Mouse (Mus musculus): ENCODE measurements around the gene Bpnt1.

Bpnt1 gene

DNA sequence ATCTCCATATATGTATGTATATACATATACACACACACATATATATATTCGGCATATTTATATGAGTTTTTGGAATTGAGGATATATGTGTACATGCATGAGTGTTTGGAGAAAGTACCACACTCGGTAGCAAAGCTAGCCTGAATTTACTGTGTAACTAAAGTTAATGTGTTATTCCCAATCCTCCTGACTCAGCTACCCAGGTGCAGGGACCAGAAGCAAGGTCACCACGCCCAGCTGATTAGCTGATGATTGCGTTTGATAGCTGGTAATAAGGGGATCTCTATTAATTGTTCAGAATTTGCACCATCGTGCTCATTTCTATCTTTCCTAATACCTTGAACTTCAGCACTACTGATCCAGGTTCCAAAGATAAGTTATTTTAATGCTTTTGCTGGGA, 1.7 kb downstream of the Bpnt1 start:
- DNase-seq = no peak

DNA sequence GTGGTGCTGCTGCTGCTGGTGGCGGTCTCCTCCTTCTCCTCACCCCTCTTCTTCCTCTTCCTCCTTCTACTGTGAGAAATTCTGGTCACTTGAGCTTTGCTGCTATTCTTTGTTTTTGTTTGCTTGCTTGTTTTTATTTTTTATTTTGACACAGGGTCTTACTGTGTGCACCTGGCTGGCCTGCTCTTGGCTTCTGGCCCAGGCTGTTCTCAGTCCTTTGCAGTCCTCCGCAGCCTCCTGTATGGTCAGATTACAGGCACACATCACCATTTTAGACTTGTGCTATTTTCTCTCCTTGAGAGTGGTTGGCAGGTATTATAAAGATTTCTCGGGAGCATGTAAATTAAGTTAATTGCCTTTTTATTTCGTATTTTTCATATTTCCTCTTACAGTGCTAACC, 2.2 kb downstream of the Bpnt1 start:
- DNase-seq = no peak

DNA sequence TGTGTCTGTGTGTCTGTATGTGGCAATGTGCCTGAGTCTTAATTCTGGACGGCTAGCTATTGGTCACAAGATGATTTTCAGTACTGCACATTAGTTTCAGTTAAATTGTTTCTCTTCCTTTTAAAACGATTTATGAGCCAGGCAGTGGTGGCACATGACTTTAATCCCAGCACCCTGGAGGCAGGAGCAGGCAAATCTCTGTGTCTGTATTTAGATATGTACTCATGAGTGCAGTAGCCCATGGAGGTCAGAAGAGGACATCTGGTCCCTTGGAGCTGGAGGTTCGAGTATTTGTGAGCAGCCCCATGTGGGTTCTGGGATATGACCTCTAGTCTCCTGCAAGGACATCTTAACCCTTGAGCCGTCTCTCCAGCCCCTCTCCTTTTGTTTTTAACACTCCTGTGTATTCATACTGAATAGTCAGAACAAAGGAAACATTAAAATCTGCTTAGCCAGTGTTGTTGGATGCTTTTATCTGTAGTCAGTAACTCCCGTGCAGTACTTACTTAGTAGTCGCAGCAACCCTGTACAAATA, 3.3 kb downstream of the Bpnt1 start:
- no peak for DNase-seq

DNA sequence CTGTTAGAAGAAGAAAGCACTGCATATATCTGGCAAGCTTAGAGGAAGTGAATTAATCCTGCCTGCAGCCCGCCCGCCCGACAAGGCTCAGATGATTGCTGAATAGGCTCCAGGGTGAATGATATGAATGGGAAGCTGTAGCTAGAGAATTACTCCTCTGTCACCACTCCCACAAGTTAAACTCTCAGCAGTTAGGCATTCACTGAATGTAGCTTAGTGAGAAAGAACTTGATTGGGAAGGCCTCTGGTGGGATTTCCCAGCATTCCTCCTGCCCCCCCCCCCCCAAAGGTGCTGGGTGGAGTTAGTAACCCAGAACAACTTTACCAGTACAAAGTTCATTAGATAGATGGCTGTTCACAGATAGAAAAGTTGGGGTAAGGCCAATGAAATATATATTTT, 4.6 kb downstream of the Bpnt1 start:
- DNase-seq = no peak

DNA sequence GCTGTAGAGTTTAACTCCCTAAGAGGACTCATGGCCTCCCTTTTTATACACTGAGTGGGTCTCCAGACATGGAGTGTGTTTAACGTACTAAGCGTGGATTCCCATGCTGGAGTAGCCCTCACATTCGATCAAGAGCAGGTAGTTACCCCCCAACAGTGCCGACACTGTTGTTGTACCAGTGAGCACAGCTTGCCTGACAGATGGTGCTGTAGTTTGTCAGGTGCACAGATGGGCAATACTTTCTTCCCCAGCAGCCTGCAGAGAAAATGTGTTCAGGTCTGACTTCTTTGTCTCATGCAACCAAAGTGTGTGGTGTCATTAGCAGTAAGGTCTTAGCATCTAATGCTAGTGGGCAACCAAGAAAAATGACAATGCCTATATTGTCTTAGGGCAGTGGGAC, 10.5 kb downstream of the Bpnt1 start:
- DNase-seq = no peak

DNA sequence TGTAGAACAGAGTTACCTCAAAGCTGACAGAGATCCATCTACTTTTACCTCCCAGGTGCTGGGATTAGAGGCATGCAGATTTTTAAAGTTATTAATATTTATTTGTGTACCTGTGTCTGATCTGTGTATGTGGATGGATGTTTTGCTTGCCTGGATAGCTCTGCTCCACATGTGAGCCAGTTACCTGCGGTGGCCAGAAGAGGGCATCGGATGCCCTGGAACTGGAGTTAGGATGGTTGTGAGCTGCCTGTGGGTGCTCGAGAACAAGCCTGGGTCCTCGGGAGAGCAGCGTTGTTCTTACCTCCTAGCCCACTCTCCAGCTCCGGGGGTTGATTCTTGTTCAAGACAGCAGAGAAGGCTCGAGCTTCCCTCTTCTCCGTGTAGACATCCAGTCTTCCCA, 11.5 kb downstream of the Bpnt1 start:
- no peak for DNase-seq

DNA sequence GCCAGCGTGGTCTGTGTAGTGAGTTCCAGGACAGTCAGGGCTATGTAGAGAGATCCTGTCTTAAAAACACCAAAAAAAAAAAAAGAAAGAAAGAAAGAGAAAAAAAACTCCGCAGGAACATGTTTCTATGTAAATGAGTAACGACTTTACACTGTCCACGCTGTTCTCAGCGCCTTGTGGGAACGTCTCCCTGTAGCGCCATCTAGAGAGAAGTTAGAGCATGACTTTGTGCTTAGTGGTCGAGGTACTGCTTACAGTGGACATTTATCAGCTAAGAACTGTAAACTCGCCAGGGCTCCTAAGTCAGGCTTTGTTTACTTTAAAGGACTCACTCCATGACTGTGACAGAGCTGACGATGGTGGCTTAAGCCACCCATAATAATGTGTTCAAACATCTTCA, 14.2 kb downstream of the Bpnt1 start:
- no peak for DNase-seq

DNA sequence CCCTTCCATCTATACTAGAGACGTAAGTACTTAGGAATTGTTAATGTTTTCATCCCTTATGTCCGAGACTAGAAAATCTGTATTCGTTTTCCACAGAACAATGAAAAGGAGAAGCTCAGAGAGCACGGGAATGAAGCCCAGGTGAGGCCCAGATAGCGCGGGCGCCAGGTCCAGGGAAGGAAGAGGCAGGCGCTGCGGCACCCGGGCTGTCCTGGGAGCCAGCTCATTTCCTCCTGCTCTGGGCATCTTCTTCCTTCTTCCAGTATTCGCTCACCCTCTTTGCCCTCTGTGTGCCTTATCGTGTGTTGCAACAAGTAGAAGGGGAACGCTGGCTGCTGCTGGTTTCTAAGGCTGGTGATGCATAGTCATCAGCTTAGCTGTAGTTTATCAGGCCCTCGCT, 17.8 kb downstream of the Bpnt1 start:
- no peak for DNase-seq

DNA sequence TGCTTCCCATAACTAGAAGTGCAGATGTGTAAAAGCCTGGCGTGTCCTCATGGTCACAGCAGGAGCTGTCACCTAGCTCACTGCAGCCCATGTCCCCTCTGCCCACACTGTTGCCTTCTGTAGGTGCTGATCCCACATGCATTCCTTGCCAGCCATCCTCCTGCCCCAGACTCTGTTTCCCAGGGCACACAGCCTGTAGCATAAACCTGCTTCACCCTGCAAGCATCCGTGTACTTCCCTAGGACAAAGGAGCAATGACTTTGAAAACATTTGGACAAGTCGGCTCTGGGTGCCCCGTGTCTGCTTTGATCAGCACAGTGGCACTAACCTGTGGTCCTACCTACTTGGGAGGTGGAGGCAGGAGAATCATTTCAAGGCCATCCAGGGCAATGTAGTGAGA, 18.7 kb downstream of the Bpnt1 start:
- no peak for DNase-seq

DNA sequence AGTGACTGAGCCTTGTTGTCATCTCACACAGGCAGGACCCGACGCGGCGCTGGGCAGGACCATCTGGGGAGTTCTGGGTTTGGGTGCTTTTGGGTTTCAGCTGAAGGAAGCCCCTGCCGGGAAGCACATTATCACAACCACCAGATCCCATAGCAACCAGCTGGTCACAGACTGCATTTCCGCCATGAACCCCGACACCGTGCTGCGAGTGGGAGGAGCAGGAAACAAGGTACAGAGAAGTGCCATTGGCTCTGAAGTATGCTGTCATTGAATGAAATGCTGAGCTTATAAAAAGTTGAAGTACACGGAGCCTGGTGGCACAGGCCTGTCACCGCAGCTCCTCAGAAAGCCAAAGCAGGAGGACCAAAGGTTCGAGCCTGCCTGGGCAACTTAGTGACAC, 20.2 kb downstream of the Bpnt1 start:
- DNase-seq = no peak

DNA sequence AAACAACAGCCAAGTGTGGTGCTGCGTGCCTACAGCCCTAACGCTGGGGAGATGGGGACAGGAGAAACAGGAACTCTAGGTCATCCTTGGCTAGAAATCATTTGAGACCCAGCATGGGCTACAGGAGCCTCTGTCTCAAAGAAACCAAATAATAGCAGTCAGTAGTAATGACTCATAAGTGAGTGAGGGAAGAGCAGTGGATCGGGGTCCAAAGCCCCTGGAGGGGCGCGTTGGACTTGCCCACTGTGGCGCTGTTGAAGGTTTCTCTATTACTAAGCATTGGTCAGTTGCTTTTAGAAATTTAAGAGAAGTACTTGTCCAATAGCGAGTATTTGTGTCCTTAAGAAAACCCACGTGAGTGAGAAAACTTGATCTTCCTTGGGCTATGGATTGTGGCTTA, 21.4 kb downstream of the Bpnt1 start:
- no peak for DNase-seq

DNA sequence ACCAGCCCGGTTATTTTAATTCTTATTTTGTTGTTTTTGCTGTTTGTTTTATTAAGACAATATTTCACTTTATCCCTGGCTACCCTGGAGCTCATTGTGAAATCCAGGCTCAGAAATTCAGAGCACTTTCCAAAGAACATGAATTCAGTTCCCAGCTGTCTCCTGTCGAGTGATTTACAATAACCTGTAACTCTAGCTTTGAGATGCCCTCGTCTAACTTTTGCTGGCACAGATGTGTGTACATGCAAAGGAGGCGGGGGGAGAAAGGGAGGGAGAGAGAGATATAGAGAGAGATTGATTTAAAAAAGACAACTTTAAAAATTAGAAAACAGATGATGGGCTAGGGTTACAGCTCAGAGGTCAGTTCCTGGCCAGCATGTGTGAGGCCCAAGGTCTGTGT, 22.8 kb downstream of the Bpnt1 start:
- no peak for DNase-seq

DNA sequence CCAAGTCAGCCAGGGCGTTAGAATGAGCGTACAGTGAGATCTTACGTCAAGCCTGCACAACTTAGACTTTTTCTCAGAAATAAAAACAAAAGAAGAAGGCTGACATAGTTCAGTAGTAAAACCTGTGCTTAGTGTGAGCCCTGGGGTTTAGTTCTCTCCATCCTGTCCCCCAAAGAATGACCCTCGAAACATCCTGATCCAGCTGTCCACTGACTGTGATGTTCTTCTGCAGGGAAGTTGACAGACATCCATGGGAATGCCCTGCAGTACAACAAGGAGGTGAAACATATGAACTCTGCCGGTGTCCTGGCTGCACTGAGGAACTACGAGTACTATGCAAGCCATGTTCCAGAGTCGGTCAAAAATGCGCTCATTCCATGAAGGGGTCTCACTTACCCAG, 24.3 kb downstream of the Bpnt1 start:
- DNase-seq = no peak

DNA sequence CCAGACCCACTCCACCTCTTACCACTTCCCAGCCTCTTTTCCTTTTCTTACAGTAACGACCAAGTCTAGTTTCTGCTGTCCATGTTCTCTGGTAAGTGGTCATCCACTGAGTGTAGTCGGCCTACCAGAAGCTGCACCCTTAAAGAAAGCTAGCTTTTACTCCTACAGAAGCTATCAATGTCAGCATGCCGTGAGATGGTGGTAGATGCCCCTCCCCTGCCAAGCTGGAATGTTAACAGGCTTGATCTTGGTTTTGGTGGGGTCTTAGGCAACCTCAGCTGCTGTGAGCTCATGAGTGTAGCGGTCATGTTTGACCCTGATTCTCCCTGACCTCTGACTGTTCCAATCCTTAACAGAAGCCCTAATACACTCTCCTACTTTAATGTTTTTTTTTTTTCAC, 26.3 kb downstream of the Bpnt1 start:
- no peak for DNase-seq

DNA sequence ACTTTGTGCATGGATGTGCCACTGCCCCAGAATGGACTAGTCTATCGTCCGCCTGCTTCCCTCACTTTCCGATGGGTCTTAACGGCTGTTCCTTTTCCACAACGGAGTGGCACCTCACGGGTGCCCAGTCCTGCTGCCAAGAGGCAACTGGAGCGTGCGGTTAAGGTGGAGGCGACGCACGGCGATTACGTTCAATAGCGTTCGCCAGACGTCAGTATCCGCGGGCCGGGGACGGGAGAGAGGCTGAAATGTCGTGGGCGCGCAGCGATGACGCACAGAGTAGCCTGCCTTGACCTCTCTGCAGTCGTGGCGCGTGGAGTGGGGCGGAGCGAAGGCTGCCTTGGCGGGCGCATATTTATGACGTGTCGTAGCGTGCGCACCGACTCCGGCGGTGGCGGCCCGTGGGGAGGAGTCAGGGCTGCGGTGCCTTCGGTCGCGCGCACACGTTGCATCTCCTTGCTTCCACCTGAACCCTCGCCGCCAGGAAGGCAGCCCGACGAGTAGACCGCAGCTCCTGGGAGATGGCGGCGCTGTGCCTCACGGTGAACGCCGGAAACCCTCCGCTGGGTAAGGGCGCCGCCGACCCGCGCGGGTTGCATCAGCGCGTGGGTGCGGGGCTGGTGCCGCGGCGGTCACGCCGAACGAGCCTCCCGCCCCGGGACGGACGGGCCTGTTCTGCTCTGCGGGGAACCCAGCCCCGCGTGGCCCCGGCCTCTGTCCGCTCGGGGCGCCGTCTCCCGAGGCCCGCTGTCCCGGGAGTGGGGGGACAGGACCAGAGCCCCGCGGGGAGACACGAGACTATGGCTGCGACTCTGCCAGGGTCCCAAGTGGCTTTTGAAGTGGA, 30.9 kb downstream of the Bpnt1 start, which contains the start of gene Eprs:
Gene Eprs, plus strand, starts transcription at position 368 of the 844 bp plus-strand sequence.
- DNase-seq = peak; percentile 99

DNA sequence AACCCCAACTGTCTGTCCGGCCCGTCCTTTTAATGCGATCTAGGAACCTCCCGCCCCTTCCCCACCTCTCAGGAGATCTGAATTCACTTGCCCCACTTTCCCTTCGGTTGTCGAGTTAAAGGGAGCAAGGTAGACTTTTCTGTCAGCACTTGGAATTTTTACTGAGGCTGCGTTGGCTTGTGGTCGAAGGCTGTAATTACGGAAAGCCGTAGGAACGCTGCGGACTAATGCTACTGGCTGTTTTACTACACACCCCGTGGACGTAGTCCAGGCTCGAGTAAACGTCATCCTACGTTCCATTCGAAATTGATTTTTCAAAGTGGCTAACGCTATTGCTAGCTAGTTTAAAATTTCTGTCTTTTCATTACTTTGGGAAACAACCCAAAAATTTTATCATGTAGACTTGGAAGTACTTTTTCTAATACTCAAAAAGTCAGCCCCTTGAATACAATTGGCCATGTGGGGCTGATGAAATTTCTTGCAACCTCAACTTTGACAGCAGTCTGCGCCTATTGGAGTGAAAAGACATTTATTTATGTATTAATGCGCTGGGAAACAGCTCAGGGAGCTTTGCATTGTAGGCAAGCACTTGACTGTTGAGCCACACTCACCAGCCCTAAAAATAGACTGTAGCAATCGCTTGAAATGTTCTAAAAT, 31.7 kb downstream of the Bpnt1 start:
- DNase-seq = peak; percentile 30

DNA sequence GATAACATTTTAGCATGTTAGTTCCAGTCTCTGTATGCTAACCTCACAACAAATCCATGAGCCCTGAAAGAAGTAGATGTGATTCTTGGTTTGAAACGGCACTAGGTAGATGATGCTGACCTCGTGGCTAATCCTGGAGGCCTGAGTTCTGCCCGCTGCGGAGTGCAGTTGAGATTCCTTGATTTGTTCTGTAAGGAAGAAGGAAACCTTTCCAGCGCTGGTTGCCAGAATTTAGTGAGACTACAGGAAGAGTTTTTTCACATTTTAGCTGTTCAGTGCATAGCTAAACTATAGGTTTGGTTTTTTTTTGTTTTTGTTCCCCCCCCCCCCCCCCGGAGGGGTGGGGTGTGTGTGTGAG, 32.2 kb downstream of the Bpnt1 start:
- DNase-seq = no peak

DNA sequence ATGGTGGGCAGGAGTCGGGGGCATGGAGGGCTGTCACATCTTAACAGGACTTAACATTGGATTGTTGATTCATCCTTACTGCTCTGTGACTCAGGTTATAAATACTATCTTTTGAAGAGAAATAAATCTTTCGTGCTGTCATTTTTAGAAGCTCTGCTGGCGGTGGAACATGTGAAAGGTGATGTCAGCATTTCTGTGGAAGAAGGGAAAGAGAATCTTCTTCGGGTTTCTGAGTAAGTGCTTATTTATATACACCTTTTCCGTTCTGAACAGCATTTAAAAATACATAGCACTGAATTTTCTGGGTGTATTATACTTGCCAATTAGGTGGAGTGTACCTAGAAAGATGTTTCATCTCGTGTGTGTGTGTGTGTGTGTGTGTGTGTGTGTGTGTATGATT, 35.4 kb downstream of the Bpnt1 start:
- DNase-seq = no peak

DNA sequence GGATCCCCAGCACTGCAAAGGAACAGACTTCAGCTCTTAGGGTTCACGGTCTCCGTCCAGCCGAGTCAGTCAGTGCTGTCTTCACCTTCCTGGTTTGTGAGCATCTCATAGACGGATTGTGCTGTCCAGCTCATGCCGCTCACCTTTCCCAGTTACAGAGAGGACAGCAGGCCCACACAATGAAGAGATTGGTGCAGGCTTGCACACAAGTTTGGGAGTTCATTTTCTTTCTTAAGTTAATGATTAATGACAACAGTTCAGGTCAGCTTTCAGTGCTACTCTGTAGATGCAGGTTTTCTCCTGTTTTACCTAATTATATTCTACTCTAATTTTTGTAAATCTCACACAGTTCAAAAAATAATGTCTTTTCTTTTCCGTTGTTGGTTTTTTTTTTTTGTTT, 38.0 kb downstream of the Bpnt1 start:
- DNase-seq = no peak

DNA sequence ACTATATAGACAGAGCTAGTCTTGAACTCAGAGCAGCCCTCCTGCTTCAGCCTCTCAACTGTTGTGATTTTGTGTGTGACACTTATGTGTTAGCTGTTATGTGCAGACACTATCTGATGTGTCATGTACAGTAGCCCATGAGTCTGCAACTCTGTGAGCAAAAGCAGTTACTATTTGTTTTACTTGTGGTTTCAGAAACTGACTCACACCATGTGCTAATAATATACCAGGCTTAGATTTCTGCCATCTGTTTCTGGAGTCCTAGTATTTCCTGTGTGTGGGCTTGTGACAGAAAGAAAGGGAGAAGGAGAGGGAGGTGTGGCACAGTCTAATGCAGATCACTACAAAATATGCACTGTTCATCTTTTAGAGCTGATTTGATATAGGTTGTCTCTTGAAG, 44.4 kb downstream of the Bpnt1 start:
- DNase-seq = peak; percentile 54

DNA sequence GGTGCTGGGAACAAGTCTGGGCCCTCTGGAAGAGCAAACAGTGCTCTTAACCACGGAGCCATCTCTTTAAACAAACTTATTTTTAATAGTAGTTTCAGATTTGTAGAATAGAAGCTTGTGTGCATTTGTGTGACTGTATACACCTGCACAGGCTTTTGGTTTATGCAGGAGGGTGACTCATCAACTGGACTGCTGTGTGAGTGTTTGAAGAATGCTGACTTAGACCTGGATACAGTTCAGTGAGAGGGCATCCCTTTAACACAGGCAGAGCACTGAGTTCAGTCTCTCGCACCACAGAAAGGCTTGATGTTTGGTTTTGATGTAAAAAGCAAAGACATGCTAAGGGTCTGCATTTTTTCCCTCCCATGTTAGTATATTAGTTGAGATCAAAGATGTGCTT, 45.5 kb downstream of the Bpnt1 start:
- DNase-seq = no peak

DNA sequence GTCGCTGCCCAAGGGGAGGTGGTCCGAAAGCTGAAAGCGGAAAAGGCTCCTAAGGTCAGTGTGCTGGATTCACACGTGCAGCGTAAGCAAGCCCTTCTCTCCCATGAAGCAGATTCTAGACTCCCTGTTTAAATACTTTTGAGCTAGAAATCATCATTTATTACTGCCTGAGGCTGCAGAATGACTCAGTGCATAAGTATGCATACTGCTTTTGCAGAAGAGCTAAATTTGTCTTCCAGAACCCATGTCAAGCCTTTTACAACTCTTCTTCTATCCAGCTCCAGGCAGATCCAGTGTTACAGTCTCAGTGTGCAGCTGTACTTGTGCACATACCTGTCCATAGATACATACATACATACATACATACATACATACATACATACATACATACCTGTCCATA, 69.7 kb downstream of the Bpnt1 start:
- no peak for DNase-seq

DNA sequence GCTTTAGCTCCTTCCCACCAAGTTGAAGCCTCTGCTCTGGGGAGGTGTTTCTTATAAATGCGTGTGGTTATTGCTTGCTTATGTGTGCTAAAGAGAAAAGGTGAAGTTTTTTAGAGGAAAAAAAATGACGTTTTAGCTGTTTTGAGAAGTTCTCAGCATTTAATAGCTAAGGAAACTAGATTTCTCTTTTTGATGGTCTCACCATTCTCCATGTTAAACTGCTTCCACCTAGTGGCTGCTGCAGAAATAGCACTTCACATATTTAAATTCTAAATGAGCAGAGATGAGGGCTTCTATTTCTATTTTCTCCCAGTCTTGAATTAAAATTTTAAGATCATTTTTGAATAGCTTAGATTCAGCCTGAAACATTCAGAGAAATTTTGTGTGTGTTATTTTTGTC, 72.1 kb downstream of the Bpnt1 start:
- no peak for DNase-seq

DNA sequence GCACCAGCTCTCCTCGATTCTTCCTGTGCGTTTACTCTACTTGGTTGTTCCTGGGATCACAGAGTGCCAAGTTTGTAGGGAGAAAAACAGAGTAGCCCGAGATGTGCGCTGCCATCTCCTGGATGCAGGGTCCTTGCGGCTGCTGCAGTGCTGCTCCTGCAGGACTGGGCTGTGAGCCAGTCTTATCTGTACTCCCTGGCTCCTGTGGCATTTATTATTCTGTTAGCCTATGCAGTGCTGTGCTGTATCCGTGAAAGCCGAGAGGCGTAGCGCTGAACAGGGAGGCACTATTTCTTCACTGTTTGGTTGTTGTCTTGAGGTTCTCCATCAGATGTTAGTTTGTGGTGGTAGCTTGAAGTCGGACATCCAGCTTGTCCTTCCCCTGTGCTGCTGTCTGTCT, 74.0 kb downstream of the Bpnt1 start:
- DNase-seq = no peak

Data from layer of hippocampus, adult 9-11 months (tissue).